Mouse (Mus musculus): ENCODE measurements around the gene Vax1. TPM values are rescaled to one million over a fixed set of nuclear protein-coding genes. Genes with fewer than 3 reads are reported as not detected.

The Vax1 gene
- total and polyA plus RNA-seq, 3 experiments, result not detected

DNA sequence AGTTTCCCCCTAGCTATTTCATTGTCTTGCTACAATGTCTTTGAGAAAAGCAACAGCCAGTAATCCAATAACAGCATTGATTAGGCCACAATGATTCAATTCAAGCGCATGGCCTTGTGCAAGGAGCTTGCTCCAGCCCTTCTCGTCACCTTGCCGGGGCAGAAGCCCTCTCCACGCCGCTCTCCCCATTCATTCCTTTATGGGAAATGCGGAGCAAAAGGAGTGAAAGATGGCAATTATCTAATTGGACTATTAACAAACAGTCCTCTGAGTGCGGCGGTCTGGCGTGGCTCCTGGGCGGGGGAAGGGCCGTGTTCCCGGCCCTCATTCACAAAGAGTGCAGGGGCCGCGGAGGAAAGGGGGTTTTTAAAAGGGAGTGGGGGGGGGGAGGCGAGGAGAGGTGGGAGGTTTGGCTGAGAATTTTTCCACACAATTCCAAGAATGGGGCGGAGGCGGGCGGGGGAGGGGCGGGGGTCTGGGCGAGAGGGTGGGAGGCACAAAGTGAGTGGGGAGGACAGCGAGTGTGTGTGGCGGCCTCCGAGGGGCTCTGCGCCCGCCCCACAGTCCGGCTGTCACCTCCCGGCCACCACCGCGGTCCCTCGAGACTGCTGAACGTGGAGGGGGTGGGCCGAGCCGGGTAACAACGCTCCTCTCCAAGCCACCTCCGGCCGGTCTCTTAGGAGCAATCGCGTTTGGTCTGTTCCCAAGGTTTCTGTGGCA lies 1.5 kb upstream of the Vax1 start:
- no peak overlapping the region for H3K27ac ChIP-seq
- no peaks in the 10 kb centered on the region for H3K79me2 ChIP-seq (replicated peaks; ENCODE audit: control insufficient read depth, insufficient read depth, low read length)
- H3K27me3 ChIP-seq (ENCODE audit: control insufficient read depth, insufficient read depth, low read length), result peaks cover 39% of the 10 kb centered on the region
- H3K36me3 ChIP-seq (ENCODE audit: control insufficient read depth, insufficient read depth, low read length), result no peaks in the 10 kb centered on the region
- H3K4me1 ChIP-seq (ENCODE audit: control insufficient read depth, insufficient read depth, low read length), result 0 out of 2 replicates have a peak, but pooled peaks cover 1% of the 10 kb centered on the region
- H3K9ac ChIP-seq (ENCODE audit: low read depth, low read length), result no peak overlapping the region
- no peak for TF ChIP-seq CTCF (IDR thresholded peaks at IDR 0.05)
- H3K4me3 ChIP-seq, result no peak overlapping the region
- intact Hi-C loops (cut with DNase I), result no loop called here
- 6% methylated on average over 38 of the region's 38 CpGs for WGBS
- no peak for DNase-seq

DNA sequence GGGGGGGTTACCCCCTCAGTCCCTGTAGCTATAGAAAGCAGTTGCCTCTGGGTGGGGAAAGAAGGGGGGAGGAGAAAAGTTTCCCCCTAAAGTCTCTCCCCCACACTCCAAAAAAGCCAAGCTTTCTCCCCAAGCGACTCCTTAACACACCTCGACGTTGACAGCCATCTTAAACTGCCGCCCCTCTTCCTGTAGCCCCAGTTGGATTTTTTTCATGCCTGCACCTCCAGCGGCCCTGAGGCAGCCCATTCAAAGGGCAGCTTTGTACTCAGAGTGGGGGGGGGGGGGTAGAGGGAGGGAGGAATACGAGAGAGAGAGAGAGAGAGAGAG lies 875 bp upstream of the Vax1 start:
- DNase-seq, result no peak
- Histone ChIP-seq H3K27ac (no peak overlapping the region), H3K27me3 (ENCODE audit: control insufficient read depth, insufficient read depth, low read length) (peaks cover 40% of the 10 kb centered on the region), H3K4me3 (no peak overlapping the region), H3K36me3 (ENCODE audit: control insufficient read depth, insufficient read depth, low read length) (no peaks in the 10 kb centered on the region), H3K9ac (ENCODE audit: low read depth, low read length) (no peak overlapping the region), H3K4me1 (ENCODE audit: control insufficient read depth, insufficient read depth, low read length) (0 out of 2 replicates have a peak, but pooled peaks cover 1% of the 10 kb centered on the region), H3K79me2 (replicated peaks; ENCODE audit: control insufficient read depth, insufficient read depth, low read length) (no peaks in the 10 kb centered on the region)
- TF ChIP-seq POLR2A (IDR thresholded peaks at IDR 0.05; ENCODE audit: insufficient read depth, low read depth, low read length) (no peak), CTCF (IDR thresholded peaks at IDR 0.05) (no peak), EP300 (IDR thresholded peaks at IDR 0.05; ENCODE audit: insufficient read depth, low read depth, low read length) (no peak)
- intact Hi-C loops (cut with DNase I), result no loop called here
- 2% methylated on average over 6 of the region's 6 CpGs for WGBS

DNA sequence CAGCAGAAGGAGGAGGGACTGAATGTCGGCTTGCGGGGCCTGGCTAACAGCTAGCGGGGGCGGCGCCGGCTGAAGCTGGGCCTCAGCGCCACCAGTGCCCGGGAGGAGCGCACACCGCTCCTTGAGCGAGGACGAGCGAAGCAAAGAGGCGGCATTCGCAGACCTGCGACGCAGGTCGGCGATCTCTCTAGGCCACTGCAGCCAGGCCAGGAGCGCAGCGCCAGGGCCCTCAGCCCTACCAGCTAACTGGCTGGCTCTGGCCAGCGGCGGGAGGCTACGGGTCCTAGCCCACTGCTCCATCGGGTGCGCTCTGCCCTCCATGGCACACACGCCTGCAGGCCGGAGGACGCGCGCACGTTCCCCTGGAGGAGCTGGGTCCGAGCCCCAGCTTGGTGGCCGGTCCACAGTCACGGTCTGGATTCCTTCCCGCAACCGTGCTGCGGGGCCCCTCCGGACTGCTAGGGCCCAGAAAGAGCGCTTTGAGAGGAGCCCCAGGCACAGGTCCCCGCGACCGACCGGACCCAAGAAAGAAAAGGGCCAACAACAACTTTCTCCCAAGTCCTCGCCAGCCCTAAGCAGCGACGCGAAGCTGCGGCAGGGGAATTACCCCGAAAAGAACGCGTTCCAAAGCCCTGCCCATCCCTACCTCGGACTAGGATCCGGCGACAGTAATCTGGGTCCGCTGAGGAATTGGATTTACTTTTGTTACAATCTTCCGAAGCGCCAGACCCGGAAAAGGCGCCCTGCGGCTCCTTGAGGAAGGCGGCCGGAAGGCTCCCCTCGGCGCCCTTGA lies 517 bp downstream of the Vax1 start:
- DNase-seq, result no peak
- intact Hi-C loops (cut with DNase I), result no loop called here
- no peak overlapping the region for H3K27ac ChIP-seq
- H3K4me1 ChIP-seq (ENCODE audit: control insufficient read depth, insufficient read depth, low read length), result 0 out of 2 replicates have a peak, but pooled peaks cover 1% of the 10 kb centered on the region
- peak overlapping the region; percentile 33 for H3K4me3 ChIP-seq
- H3K79me2 ChIP-seq (replicated peaks; ENCODE audit: control insufficient read depth, insufficient read depth, low read length), result no peaks in the 10 kb centered on the region
- 2% methylated on average over 65 of the region's 65 CpGs for WGBS
- TF ChIP-seq POLR2A (IDR thresholded peaks at IDR 0.05; ENCODE audit: insufficient read depth, low read depth, low read length), result no peak
- TF ChIP-seq EP300 (IDR thresholded peaks at IDR 0.05; ENCODE audit: insufficient read depth, low read depth, low read length), result no peak
- TF ChIP-seq CTCF (IDR thresholded peaks at IDR 0.05), result no peak
- no peaks in the 10 kb centered on the region for H3K36me3 ChIP-seq (ENCODE audit: control insufficient read depth, insufficient read depth, low read length)
- peaks cover 43% of the 10 kb centered on the region for H3K27me3 ChIP-seq (ENCODE audit: control insufficient read depth, insufficient read depth, low read length)
- H3K9ac ChIP-seq (ENCODE audit: low read depth, low read length), result no peak overlapping the region

DNA sequence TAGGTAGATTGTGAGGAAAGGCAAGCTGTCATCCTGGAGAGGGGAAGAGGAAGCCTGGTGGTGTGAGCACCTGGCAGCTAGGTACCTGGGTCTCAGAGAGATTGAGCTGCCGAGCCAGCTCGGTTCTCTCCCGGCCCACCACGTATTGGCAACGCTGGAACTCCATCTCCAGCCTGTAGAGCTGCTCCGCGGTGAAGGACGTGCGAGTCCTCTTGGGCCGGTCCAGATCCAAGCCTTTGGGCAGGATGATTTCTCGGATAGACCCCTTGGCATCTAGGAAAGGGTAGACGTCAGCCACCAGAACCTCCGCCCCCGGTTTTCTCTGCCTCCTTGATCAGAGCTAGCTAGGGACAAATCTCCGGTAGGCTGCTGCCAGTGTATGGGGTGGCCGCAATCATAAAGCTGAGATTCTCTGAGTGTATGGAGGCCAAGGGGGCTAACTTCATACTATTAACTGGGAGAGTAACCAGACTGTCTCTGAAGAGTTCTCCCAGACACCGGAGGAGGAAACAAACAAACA lies 1.4 kb downstream of the Vax1 start:
- Histone ChIP-seq H3K27ac (no peak overlapping the region), H3K9ac (ENCODE audit: low read depth, low read length) (no peak overlapping the region), H3K4me3 (no peak overlapping the region), H3K36me3 (ENCODE audit: control insufficient read depth, insufficient read depth, low read length) (no peaks in the 10 kb centered on the region), H3K4me1 (ENCODE audit: control insufficient read depth, insufficient read depth, low read length) (0 out of 2 replicates have a peak, but pooled peaks cover 1% of the 10 kb centered on the region), H3K27me3 (ENCODE audit: control insufficient read depth, insufficient read depth, low read length) (peaks cover 41% of the 10 kb centered on the region), H3K79me2 (replicated peaks; ENCODE audit: control insufficient read depth, insufficient read depth, low read length) (no peaks in the 10 kb centered on the region)
- TF ChIP-seq CTCF (IDR thresholded peaks at IDR 0.05) (no peak), EP300 (IDR thresholded peaks at IDR 0.05; ENCODE audit: insufficient read depth, low read depth, low read length) (no peak), POLR2A (IDR thresholded peaks at IDR 0.05; ENCODE audit: insufficient read depth, low read depth, low read length) (no peak)
- intact Hi-C loops (cut with DNase I), result no loop called here
- no peak for DNase-seq
- 17% methylated on average over 17 of the region's 17 CpGs for WGBS

DNA sequence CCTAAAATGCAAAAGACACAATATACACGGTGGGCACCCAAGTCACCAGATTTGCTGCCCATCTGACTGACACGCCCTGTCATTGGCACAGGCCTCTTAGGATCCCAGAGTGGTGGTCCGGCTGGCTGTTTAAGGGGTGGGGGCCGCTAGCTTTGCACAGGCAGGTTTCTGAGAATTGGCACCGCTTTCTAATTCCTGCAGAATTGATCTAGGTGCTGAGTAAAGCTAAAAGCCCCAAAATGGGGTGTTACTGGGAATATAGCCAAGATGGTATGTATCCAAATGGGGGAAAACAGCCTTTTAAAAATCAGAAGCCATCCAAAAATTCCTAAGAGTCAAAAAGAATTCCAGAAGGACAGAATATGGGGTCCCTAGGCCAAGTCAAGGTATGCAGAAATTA lies 2.0 kb downstream of the Vax1 start:
- peaks cover 41% of the 10 kb centered on the region for H3K27me3 ChIP-seq (ENCODE audit: control insufficient read depth, insufficient read depth, low read length)
- no peak overlapping the region for H3K9ac ChIP-seq (ENCODE audit: low read depth, low read length)
- DNase-seq, result no peak
- H3K27ac ChIP-seq, result no peak overlapping the region
- H3K4me3 ChIP-seq, result no peak overlapping the region
- 65% methylated on average over 5 of the region's 5 CpGs for WGBS
- TF ChIP-seq CTCF (IDR thresholded peaks at IDR 0.05) (no peak), POLR2A (IDR thresholded peaks at IDR 0.05; ENCODE audit: insufficient read depth, low read depth, low read length) (no peak), EP300 (IDR thresholded peaks at IDR 0.05; ENCODE audit: insufficient read depth, low read depth, low read length) (no peak)
- intact Hi-C loops (cut with DNase I), result no loop called here
- H3K79me2 ChIP-seq (replicated peaks; ENCODE audit: control insufficient read depth, insufficient read depth, low read length), result no peaks in the 10 kb centered on the region
- 0 out of 2 replicates have a peak, but pooled peaks cover 1% of the 10 kb centered on the region for H3K4me1 ChIP-seq (ENCODE audit: control insufficient read depth, insufficient read depth, low read length)
- H3K36me3 ChIP-seq (ENCODE audit: control insufficient read depth, insufficient read depth, low read length), result no peaks in the 10 kb centered on the region

DNA sequence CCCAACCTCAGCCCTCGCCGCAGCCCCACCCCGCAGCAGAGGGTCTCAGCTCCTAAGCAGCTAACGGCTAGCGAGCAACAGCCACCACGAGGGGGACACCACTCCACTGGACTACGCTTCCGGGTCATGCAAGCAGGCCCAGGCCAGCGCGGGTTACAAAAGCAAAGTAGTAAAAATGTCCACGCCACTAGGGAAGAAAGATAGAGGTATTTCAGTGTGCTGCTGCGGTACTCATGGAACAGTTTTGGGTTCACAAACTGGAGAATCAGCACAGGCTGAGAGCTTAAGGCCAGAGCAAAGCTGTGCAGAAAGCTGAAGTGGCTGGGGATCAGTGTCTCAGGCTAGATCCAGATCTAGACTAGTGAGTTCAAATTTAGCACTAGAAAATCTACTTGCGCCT lies 3.0 kb downstream of the Vax1 start:
- peaks cover 41% of the 10 kb centered on the region for H3K27me3 ChIP-seq (ENCODE audit: control insufficient read depth, insufficient read depth, low read length)
- H3K27ac ChIP-seq, result no peak overlapping the region
- TF ChIP-seq CTCF (IDR thresholded peaks at IDR 0.05) (no peak), EP300 (IDR thresholded peaks at IDR 0.05; ENCODE audit: insufficient read depth, low read depth, low read length) (no peak), POLR2A (IDR thresholded peaks at IDR 0.05; ENCODE audit: insufficient read depth, low read depth, low read length) (no peak)
- no peaks in the 10 kb centered on the region for H3K79me2 ChIP-seq (replicated peaks; ENCODE audit: control insufficient read depth, insufficient read depth, low read length)
- no peak overlapping the region for H3K4me3 ChIP-seq
- intact Hi-C loops (cut with DNase I), result no loop called here
- H3K36me3 ChIP-seq (ENCODE audit: control insufficient read depth, insufficient read depth, low read length), result no peaks in the 10 kb centered on the region
- 25% methylated on average over 13 of the region's 13 CpGs for WGBS
- 0 out of 2 replicates have a peak, but pooled peaks cover 1% of the 10 kb centered on the region for H3K4me1 ChIP-seq (ENCODE audit: control insufficient read depth, insufficient read depth, low read length)
- DNase-seq, result no peak
- no peak overlapping the region for H3K9ac ChIP-seq (ENCODE audit: low read depth, low read length)
